Mouse (Mus musculus) hindbrain, embryonic 11.5 days (tissue): Measurements from ENCODE around the gene Sema5b. TPM values are rescaled to one million over a fixed set of nuclear protein-coding genes. Genes with fewer than 3 reads are reported as not detected.

Experiments used
- ATAC-seq: fragments of 200-750 bp; cut with Nextera tagmentation; 2 replicates; pipeline ENCODE4 v1.8.0; 2017; ENCODE audit warnings: mild to moderate bottlenecking, moderate TSS enrichment, moderate library complexity; ENCODE audit not compliant: low FRiP score
- DNase-seq: peaks from one replicate; pipeline ENCODE4 v3.0.0-alpha.2; 2015; ENCODE audit warnings: low spot score
- H3K27ac ChIP-seq: fragments of 300-500 bp; sonication (generic); 2 replicates; pipeline ENCODE4 v1.5.1; 2014; ENCODE audit warnings: mild to moderate bottlenecking, low read depth, low read length
- H3K27me3 ChIP-seq: fragments of 300-500 bp; sonication (generic); 2 replicates; pipeline ENCODE4 v1.6.1; 2014; ENCODE audit warnings: mild to moderate bottlenecking, low read length, moderate library complexity, mixed read lengths; ENCODE audit not compliant: control insufficient read depth, insufficient read depth
- H3K36me3 ChIP-seq: fragments of 300-500 bp; sonication (generic); 2 replicates; pipeline ENCODE4 v1.6.1; 2014; ENCODE audit warnings: mild to moderate bottlenecking, low read length, moderate library complexity, mixed read lengths; ENCODE audit not compliant: control insufficient read depth, insufficient read depth
- H3K4me1 ChIP-seq: fragments of 300-500 bp; sonication (generic); replicated peaks from 2 replicates; pipeline ENCODE4 v1.6.1; 2014; ENCODE audit warnings: low read length, mixed read lengths; ENCODE audit not compliant: control insufficient read depth, insufficient read depth
- H3K4me2 ChIP-seq: fragments of 300-500 bp; sonication (generic); replicated peaks from 2 replicates; pipeline ENCODE4 v1.6.1; 2014; ENCODE audit warnings: mild to moderate bottlenecking, low read depth, low read length
- H3K4me3 ChIP-seq: fragments of 300-500 bp; sonication (generic); 2 replicates; pipeline ENCODE4 v1.5.1; 2014; ENCODE audit warnings: low read depth, low read length
- H3K9ac ChIP-seq: fragments of 300-500 bp; sonication (generic); 2 replicates; pipeline ENCODE4 v1.6.1; 2014; ENCODE audit warnings: low read depth, low read length
- H3K9me3 ChIP-seq: fragments of 300-500 bp; sonication (generic); 2 replicates; pipeline ENCODE4 v1.6.1; 2016; ENCODE audit warnings: low read length; ENCODE audit not compliant: control insufficient read depth
- WGBS: fragments of 180-500 bp; shearing (Covaris S2); extraction: QIAGEN DNeasy Blood & Tissue Kit; methylation state at CpG from one replicate; pipeline ENCODE4 v1.1.7; 2014; 5-methylcytosine and 5-hydroxymethylcytosine counted together
- polyA plus RNA-seq: library from polyadenylated mRNA; unstranded; fragments of >200 nt; fragmentation: Nextera tagmentation; extraction: Ambion mirVana; gene quantifications from 2 replicates; pipeline ENCODE4 v1.2.1, GENCODE M21; 2014

Gene Sema5b
- polyA plus RNA-seq, 1 experiment from 2014 or later, result 30.1 TPM

DNA sequence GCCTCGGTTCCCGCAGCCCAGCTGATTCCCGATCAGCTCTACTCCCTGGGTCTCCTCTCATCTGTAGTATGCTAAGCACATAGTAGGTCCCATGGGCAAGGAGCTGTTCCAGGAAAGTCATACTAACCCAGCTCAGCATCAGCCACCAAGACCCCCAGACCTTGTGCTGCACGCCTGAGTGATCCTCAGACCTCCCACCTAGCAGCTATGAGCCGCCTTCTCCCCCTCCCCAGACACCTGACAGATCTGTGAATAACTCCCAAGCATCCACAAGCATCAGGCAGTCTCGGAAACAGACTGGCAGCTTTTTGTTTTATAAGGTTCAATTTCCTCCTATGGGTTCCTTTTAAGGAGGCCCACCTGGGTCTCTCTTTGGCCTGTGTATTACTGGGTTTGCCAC is 83.9 kb downstream of the Sema5b start:
- H3K36me3 ChIP-seq, result no peaks in the 10 kb centered on the region
- H3K4me3 ChIP-seq, result no peak overlapping the region
- H3K4me1 ChIP-seq, result no peaks in the 10 kb centered on the region; the same call in 1 of the 2 replicates
- ATAC-seq (no peak), DNase-seq (no peak)
- no peaks in the 10 kb centered on the region for H3K9me3 ChIP-seq
- 58% methylated on average over 6 of the region's 6 CpGs for WGBS
- no peaks in the 10 kb centered on the region for H3K27me3 ChIP-seq
- no peak overlapping the region for H3K9ac ChIP-seq
- H3K4me2 ChIP-seq, result no peak overlapping the region
- H3K27ac ChIP-seq, result no peak overlapping the region

GRCm38 (mm10) chr16:35625286-35626020 is 84.5 kb downstream of the Sema5b start:
- no peaks in the 10 kb centered on the region for H3K36me3 ChIP-seq
- H3K27me3 ChIP-seq, result no peaks in the 10 kb centered on the region
- no peak overlapping the region for H3K27ac ChIP-seq
- no peak overlapping the region for H3K4me3 ChIP-seq
- DNase-seq (no peak), ATAC-seq (no peak)
- no peaks in the 10 kb centered on the region; the same call in 1 of the 2 replicates for H3K4me1 ChIP-seq
- H3K4me2 ChIP-seq, result no peak overlapping the region
- no peaks in the 10 kb centered on the region for H3K9me3 ChIP-seq
- WGBS, result 76% methylated on average over 16 of the region's 16 CpGs
- H3K9ac ChIP-seq, result no peak overlapping the region

- no peaks in the 10 kb centered on the region; the same call in 1 of the 2 replicates for H3K4me1 ChIP-seq
- ATAC-seq, result peak; percentile 66
- H3K9me3 ChIP-seq, result no peaks in the 10 kb centered on the region
- no peak overlapping the region for H3K9ac ChIP-seq
- H3K27ac ChIP-seq, result no peak overlapping the region
- WGBS, result 42% methylated on average over 10 of the region's 10 CpGs
- no peaks in the 10 kb centered on the region for H3K27me3 ChIP-seq
- H3K4me3 ChIP-seq, result no peak overlapping the region
- peak; percentile 90 for DNase-seq
- no peaks in the 10 kb centered on the region for H3K36me3 ChIP-seq
- no peak overlapping the region for H3K4me2 ChIP-seq
Observed at GRCm38 (mm10) chr16:35627992-35628607, 87.2 kb downstream of the Sema5b start.

DNA sequence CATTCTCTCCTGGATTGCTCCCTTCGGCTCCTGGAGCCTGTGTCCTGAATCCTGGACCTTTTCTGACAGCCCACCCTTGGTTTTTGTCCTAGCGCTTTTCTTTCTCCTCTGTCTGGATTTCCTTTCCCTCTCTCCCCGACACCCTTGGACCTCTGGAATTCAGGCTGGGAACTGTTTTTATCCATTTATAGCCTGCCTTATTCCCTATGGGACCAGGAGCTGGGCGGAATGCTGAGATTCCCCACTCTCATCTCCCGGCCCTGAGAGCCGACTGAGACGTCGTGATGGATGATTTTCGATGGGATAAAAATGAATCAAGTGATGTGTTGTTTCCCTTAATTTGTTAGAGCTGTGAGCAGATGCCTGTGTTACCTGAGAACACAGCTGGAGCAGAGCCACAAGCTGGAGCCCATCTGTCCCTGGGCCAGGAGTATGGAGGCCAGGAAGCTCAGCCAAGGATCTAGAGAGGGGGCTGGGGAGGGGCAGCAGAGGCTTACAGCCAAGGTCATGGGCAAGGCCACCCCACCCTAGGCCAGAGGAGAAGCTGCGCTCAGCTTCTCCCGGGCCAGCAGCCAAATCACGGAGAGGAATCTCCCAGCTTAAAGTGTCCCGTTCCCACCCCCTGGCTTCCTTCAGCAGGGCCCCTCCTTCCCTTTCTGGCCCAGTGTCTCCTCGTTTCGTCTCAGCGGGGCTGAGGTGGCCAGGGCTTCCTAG is 89.7 kb downstream of the Sema5b start:
- H3K4me1 ChIP-seq, result no peaks in the 10 kb centered on the region; the same call in 1 of the 2 replicates
- no peaks in the 10 kb centered on the region for H3K27me3 ChIP-seq
- 77% methylated on average over 16 of the region's 16 CpGs for WGBS
- H3K4me2 ChIP-seq, result no peak overlapping the region
- no peak overlapping the region for H3K4me3 ChIP-seq
- H3K9me3 ChIP-seq, result no peaks in the 10 kb centered on the region
- H3K36me3 ChIP-seq, result no peaks in the 10 kb centered on the region
- no peak overlapping the region for H3K9ac ChIP-seq
- ATAC-seq, result no peak
- H3K27ac ChIP-seq, result 0 out of 2 replicates have a peak overlapping the region, but pooled peaks have one; percentile 6
- no peak for DNase-seq

DNA sequence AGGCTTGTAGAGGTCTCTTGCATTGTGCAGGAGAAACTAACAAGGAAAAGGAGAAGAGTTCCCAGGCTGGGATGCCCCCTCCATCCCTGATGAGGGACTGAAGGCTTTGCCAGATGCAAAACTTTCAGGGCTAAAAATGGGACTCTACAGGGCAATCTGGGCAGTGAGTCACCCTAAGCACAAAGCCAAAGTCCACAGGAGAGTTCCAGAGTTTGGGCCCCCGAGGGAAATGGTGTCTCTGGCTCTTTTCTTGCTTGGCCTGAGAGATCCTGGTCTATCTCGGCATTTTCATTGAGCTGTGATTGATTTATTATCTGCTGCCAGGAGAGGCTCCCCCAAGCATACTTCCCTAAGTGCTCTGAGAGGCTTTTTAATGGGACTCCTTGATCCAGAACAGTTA is 92.1 kb downstream of the Sema5b start:
- no peak overlapping the region for H3K4me2 ChIP-seq
- H3K4me1 ChIP-seq, result no peaks in the 10 kb centered on the region
- no peaks in the 10 kb centered on the region for H3K9me3 ChIP-seq
- WGBS, result 58% methylated on average over 2 of the region's 2 CpGs
- H3K27ac ChIP-seq, result no peak overlapping the region
- H3K4me3 ChIP-seq, result no peak overlapping the region
- no peak overlapping the region for H3K9ac ChIP-seq
- H3K27me3 ChIP-seq, result no peaks in the 10 kb centered on the region
- DNase-seq (no peak), ATAC-seq (no peak)
- H3K36me3 ChIP-seq, result no peaks in the 10 kb centered on the region

GRCm38 (mm10) chr16:35634971-35635370 is 94.0 kb downstream of the Sema5b start:
- ATAC-seq, result no peak
- 37% methylated on average over 4 of the region's 4 CpGs for WGBS
- no peak for DNase-seq
- Histone ChIP-seq H3K27ac (no peak overlapping the region), H3K9me3 (no peaks in the 10 kb centered on the region), H3K9ac (no peak overlapping the region), H3K4me2 (no peak overlapping the region), H3K4me3 (no peak overlapping the region), H3K4me1 (no peaks in the 10 kb centered on the region), H3K27me3 (no peaks in the 10 kb centered on the region), H3K36me3 (no peaks in the 10 kb centered on the region)

- H3K27me3 ChIP-seq, result no peaks in the 10 kb centered on the region
- H3K4me1 ChIP-seq, result no peaks in the 10 kb centered on the region
- H3K9me3 ChIP-seq, result no peaks in the 10 kb centered on the region
- ATAC-seq, result no peak
- H3K27ac ChIP-seq, result no peak overlapping the region
- no peak overlapping the region for H3K9ac ChIP-seq
- 69% methylated on average over 3 of the region's 3 CpGs for WGBS
- DNase-seq, result no peak
- no peak overlapping the region for H3K4me2 ChIP-seq
- no peak overlapping the region for H3K4me3 ChIP-seq
- H3K36me3 ChIP-seq, result no peaks in the 10 kb centered on the region
Observed at GRCm38 (mm10) chr16:35639505-35639904, 98.6 kb downstream of the Sema5b start.

GRCm38 (mm10) chr16:35648862-35649261 is 107.9 kb downstream of the Sema5b start:
- Histone ChIP-seq H3K27me3 (no peaks in the 10 kb centered on the region), H3K4me3 (no peak overlapping the region), H3K36me3 (no peaks in the 10 kb centered on the region; the same call in 1 of the 2 replicates), H3K9ac (no peak overlapping the region), H3K27ac (no peak overlapping the region), H3K9me3 (no peaks in the 10 kb centered on the region), H3K4me1 (no peaks in the 10 kb centered on the region), H3K4me2 (no peak overlapping the region)
- no peak for ATAC-seq
- WGBS, result 91% methylated on average over 4 of the region's 4 CpGs
- no peak for DNase-seq
